Mouse (Mus musculus) layer of hippocampus, postnatal 10 days (tissue): ENCODE results near the gene Olfr700. TPM values are rescaled to one million over a fixed set of nuclear protein-coding genes. Genes with fewer than 3 reads are reported as not detected.
"Not testable (repeated sequence)": the region's sequence is repeated elsewhere in the genome, so short reads cannot be mapped to it uniquely, and the experiment has no call there.

Experiments used
- DNase-seq, 2 experiments: peaks; one replicate each; pipeline ENCODE4 v3.0.0; 2021; ENCODE audit warnings: low spot score in 2 of 2
- long read RNA-seq: library from polyadenylated mRNA; stranded (forward); transcript quantifications from one replicate; pipeline ENCODE4 v2.0.0, GENCODE M21; 2023
- total RNA-seq, 2 experiments: library from RNA; stranded (reverse); gene quantifications; 2 replicates each; pipeline ENCODE4 v1.2.3; 2021

The Olfr700 gene
- not detected for total RNA-seq
- long read RNA-seq, result 0 reads

GRCm38 (mm10) chr7:106808734-106809133, at the start of gene Olfr700:
Gene Olfr700 (minus strand): TSS chr7:106808834.
- DNase-seq, result no peak

DNA sequence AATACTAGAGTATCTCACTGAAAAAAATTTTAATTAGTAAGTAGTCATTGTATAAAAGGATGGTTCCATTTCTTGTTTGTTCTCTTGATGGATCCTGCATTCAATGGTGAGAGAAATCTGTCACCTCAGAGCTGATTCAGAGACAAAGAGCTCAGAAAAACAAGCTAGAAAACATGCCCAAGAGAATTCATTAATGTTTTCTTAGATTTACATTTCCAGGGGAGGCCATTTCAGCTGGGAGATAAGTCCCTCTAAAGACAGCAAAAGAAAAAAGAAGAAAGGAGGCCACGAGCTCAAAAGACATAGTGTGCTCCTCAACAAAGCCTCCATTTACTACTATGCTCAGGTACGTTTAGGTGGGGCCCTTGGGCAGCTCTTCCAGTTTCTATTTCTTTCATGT, 34.4 kb upstream of the Olfr700 start, which contains the start of gene Olfr703:
TSS of gene Olfr703 (plus strand) at position 301 of the 400 bp plus-strand sequence.
- DNase-seq, result no peak

- DNase-seq, result no peak
Observed at GRCm38 (mm10) chr7:106833793-106834192, 25.2 kb upstream of the Olfr700 start, which contains the start of gene Olfr702. Gene Olfr702 (minus strand): TSS chr7:106833893.

DNA sequence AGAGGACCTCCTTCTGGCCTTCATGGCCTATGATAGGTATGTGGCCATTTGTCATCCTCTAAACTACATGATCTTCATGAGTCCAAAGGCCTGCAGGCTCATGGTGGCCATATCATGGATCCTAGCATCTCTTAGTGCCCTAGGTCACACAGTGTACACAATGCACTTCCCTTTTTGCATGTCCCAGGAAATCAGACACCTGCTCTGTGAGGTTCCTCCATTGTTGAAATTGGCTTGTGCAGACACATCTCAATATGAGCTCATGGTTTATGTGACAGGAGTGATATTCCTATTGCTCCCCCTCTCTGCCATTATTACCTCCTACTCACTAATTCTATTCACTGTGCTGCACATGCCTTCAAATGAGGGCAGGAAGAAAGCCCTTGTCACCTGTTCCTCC, 9.8 kb upstream of the Olfr700 start:
- no peak for DNase-seq

DNA sequence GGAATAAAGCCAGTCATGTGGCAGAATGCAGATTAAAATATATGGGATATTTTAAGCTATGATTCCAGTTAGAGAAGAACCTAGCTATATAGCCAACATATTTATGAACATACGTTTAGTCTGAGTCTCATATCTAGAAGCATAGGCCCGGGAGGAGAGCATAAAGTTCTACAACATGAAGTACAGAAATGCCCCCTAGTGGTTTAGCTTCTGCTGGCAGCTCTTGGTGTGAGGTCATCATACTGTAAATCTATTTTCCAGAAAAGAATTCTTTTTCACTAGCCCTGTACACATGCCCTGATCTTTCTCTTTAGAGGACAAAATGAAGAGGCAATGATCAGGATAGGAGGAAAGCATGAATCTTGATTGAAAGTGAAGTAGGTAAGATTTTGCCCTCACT, 7.1 kb upstream of the Olfr700 start:
- no peak for DNase-seq

DNA sequence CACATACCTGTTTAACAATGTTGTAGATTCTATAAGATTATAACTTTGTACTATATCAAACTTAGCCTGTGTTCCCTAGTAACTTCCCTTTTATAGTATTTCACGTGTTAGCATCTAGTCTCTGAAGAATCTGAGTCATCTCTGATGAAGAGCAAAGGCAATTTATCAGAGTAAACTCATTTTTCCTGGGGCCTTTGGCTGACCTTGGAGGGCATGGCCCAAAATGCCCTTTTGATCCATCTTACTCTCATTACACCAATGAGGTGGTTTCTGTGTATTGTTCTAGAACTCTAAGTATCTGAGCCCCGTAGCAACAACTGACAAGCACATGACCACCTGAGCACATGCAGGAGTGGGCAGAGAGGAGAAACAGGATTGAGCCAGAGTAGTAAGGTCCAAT, 5.2 kb upstream of the Olfr700 start, which contains the start of gene Olfr701:
TSS of gene Olfr701 (plus strand) at position 301 of the 400 bp plus-strand sequence.
- DNase-seq, result no peak

DNA sequence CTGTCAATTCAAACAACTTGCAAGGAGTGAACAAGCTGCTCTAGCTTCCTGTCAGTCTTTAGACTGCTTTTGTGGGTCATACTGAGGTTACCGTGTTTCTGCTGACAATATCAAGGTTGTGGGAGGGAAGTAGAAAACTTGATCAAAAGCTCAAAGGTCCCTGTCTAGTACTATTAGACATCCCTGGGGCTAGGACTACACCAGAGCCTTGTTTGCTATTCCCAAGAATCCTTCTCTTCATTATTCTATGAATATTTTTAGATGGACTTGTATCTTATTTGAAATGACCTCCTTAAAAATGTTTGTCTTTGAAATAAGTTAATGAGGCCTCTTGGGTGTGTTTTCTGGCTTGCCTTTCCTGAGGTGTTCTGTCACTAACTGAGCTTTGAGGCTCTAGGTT, 15.5 kb downstream of the Olfr700 start, which contains the start of gene Olfr699:
TSS of gene Olfr699 (minus strand) at position 101 of the 400 bp plus-strand sequence.
- no peak for DNase-seq

DNA sequence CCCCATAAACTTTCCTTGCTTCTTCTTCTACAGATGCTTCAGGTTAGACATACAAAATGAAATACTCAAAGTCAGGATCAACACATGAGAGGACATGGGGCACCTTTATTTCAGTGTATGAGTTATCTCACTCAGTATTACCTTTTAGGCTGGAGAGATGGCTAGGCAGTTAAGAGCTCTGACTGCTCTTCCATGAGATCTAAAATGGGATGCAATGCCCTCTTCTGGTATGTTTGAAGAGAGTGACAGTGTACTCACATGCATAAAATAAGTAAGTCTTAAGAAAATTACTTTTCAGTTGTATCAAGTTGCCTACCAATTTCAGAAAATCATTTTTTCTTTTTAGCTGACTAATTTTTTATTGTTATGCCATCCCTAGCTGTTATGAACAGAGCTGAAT, 20.3 kb downstream of the Olfr700 start:
- DNase-seq, result no peak

DNA sequence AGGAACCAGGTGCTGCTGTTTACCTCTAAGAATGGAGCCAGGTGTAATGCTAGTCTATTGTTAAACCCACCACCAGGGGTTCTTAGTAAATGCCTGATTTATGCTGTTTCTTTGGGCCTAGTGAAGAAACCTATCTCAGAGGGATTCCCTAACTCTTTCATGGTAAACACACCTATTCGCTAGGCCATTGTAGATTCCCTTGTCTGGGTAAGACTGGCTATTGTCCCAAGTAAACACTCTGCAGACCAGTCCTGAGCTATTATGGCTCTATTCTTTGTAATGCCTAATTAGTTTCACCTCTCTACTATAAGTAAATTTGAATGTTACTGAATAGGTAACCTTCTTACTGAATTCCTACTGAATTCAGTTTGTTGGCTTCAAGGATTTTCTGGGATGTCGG, 47.6 kb downstream of the Olfr700 start:
- not testable (repeated sequence) for DNase-seq

DNA sequence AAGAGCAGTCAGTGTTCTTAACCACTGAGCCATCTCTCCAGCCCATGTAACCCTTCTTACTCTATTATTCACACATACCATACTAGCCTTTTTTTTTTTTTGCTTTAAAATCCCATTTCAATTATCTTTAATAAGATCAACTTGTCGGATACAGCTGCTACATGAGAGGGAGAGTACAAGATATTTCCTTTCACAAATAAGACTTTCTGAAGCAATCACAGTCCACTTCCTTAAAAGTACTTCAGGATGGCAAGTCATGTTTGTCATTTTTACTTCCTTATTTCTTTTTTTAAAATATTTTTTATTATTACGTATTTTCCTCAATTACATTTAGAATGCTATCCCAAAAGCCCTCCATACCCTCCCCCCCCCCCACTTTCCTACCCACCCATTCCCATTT, 49.8 kb downstream of the Olfr700 start:
- no peak for DNase-seq

Other genes with a start within 250 kb of the Olfr700 start
- not detected for gene Olfr693, start 128.2 kb downstream of the Olfr700 start, total RNA-seq
- not detected for gene Olfr694, start 117.0 kb downstream of the Olfr700 start, total RNA-seq
- not detected for gene Olfr695, start 92.4 kb downstream of the Olfr700 start, total RNA-seq
- not detected for gene Olfr697, start 66.4 kb downstream of the Olfr700 start, total RNA-seq
- not detected for gene Olfr698, start 53.4 kb downstream of the Olfr700 start, total RNA-seq
- gene Olfr699, start 15.6 kb downstream of the Olfr700 start, total RNA-seq, result not detected
- not detected for gene Olfr701, start 5.3 kb upstream of the Olfr700 start, total RNA-seq
- not detected for gene Olfr702, start 25.1 kb upstream of the Olfr700 start, total RNA-seq
- not detected for gene Olfr703, start 34.5 kb upstream of the Olfr700 start, total RNA-seq
- gene Olfr704, start 54.4 kb upstream of the Olfr700 start, total RNA-seq, result not detected
- not detected for gene Olfr705, start 68.1 kb upstream of the Olfr700 start, total RNA-seq
- gene Olfr706, start 79.3 kb upstream of the Olfr700 start, total RNA-seq, result not detected
- gene Olfr707, start 92.4 kb upstream of the Olfr700 start, total RNA-seq, result not detected
- not detected for gene Olfr1532-ps1, start 99.2 kb upstream of the Olfr700 start, total RNA-seq
- not detected for gene Olfr709-ps1, start 123.4 kb upstream of the Olfr700 start, total RNA-seq
- not detected for gene Olfr710, start 139.5 kb upstream of the Olfr700 start, total RNA-seq
- under 1 TPM; 0.25 to 0.33 TPM for gene Olfr6, start 155.1 kb upstream of the Olfr700 start, total RNA-seq
- gene Olfr711, start 166.6 kb upstream of the Olfr700 start, total RNA-seq, result not detected
- not detected for gene Olfr2, start 197.2 kb upstream of the Olfr700 start, total RNA-seq
- not detected for gene Olfr713, start 222.3 kb upstream of the Olfr700 start, total RNA-seq